Mouse (Mus musculus) E14TG2a.4 (cell line): ENCODE measurements at regions not wholly inside any gene's neighbourhood (a gene's known extent, or its start where the extent isn't known, plus 50 kb on each side); places are given as distances from the start of the nearest gene placed in this dataset.

Source experiments
- H3K27me3 ChIP-seq: 2 replicates; pipeline ENCODE4 v1.6.1; 2014; ENCODE audit warnings: low read length, control low read depth; ENCODE audit not compliant: insufficient read depth
- H3K36me3 ChIP-seq: 2 replicates; pipeline ENCODE4 v1.6.1; 2014; ENCODE audit warnings: low read length, control low read depth; ENCODE audit not compliant: insufficient read depth
- H3K4me1 ChIP-seq: replicated peaks from 2 replicates; pipeline ENCODE4 v1.6.1; 2014; ENCODE audit warnings: low read depth, low read length, control low read depth
- H3K4me3 ChIP-seq: replicated peaks from 2 replicates; pipeline ENCODE4 v1.5.1; 2014; ENCODE audit warnings: mild to moderate bottlenecking, low read length
- H3K9me3 ChIP-seq: 2 replicates; pipeline ENCODE4 v1.6.1; 2014; ENCODE audit warnings: low read length, control low read depth
- CTCF ChIP-seq: conservative IDR thresholded peaks from 2 replicates; pipeline ENCODE4 v1.5.1; 2014; ENCODE audit warnings: low read length
- NANOG ChIP-seq: IDR thresholded peaks from 2 replicates; pipeline ENCODE4 v1.6.1; 2014; ENCODE audit warnings: borderline replicate concordance, low read length, mixed read lengths
- POU5F1 ChIP-seq: IDR thresholded peaks from 2 replicates; pipeline ENCODE4 v1.6.1; 2014; ENCODE audit warnings: low read length, borderline replicate concordance

- H3K4me3 ChIP-seq = peak overlapping the region; percentile 5
- peaks cover 33% of the 10 kb centered on the region for H3K27me3 ChIP-seq
- H3K4me1 ChIP-seq = peaks cover 100% of the 10 kb centered on the region
- H3K36me3 ChIP-seq = no peaks in the 10 kb centered on the region
- H3K9me3 ChIP-seq = no peaks in the 10 kb centered on the region
- peak; percentile 45; the same call in 1 of the 2 replicates for TF ChIP-seq POU5F1
- TF ChIP-seq NANOG = no peak
- no peak for TF ChIP-seq CTCF
These were observed 469.2 kb downstream of the Vrk1 start for GRCm38 (mm10) chr12:106479067-106479877.

- no peaks in the 10 kb centered on the region for H3K9me3 ChIP-seq
- no peak for TF ChIP-seq NANOG
- TF ChIP-seq POU5F1 = no peak
- TF ChIP-seq CTCF = no peak
- H3K27me3 ChIP-seq = peaks cover 33% of the 10 kb centered on the region
- peak overlapping the region; percentile 5 for H3K4me3 ChIP-seq
- H3K36me3 ChIP-seq = no peaks in the 10 kb centered on the region
- H3K4me1 ChIP-seq = peaks cover 95% of the 10 kb centered on the region
These were observed 469.8 kb downstream of the Vrk1 start for GRCm38 (mm10) chr12:106479878-106480194.

DNA sequence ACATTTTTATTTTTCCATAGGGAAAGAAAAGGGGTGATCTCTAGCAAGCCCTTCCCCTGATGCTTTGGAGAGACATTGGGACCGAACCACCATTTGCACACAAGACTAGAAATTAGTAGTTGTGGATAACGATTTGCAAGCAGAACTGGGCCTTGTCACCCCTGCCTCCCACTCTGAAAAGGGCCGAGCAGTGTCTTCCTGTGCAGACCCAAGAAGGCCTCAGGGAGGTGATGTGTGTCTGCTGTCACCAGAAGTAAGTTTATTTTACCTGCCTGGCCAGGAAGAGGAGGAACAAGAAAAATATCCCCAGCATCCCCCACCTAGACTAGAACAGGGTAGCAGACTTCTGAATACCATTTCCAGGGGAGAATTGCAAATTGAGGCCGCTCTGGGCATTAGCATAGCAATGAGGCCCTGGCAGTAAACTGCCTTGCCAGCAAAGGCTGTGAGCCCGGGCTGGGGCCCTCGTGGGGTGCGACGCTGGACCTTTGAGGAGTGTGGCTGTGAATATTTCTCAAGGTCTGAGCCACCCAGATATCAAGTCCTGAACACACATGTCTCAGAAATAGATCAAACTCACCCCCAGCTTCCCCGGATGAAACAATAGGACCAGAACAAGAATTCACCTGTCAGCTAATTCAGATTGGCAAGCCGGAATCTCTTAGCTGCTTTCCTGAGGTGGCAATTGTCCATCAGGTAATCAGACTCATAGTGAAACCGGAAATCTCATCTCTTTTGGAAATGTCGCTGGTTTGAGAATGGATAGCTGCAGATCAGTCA, 470.4 kb downstream of the Vrk1 start:
- Histone ChIP-seq H3K4me1 (peaks cover 89% of the 10 kb centered on the region), H3K9me3 (no peaks in the 10 kb centered on the region), H3K27me3 (peaks cover 30% of the 10 kb centered on the region), H3K4me3 (no peak overlapping the region), H3K36me3 (no peaks in the 10 kb centered on the region)
- TF ChIP-seq CTCF = no peak
- TF ChIP-seq NANOG = no peak
- TF ChIP-seq POU5F1 = no peak

- no peaks in the 10 kb centered on the region for H3K36me3 ChIP-seq
- TF ChIP-seq NANOG (no peak), POU5F1 (no peak), CTCF (no peak)
- H3K9me3 ChIP-seq = no peaks in the 10 kb centered on the region
- H3K4me3 ChIP-seq = no peak overlapping the region
- H3K27me3 ChIP-seq = peaks cover 7% of the 10 kb centered on the region; the same call in 1 of the 2 replicates
- H3K4me1 ChIP-seq = no peaks in the 10 kb centered on the region
These were observed 491.7 kb downstream of the Vrk1 start for GRCm38 (mm10) chr12:106501622-106502327.

- no peaks in the 10 kb centered on the region for H3K36me3 ChIP-seq
- H3K4me3 ChIP-seq = no peak overlapping the region
- H3K9me3 ChIP-seq = peaks cover 7% of the 10 kb centered on the region
- H3K27me3 ChIP-seq = peaks cover 7% of the 10 kb centered on the region; the same call in 1 of the 2 replicates
- H3K4me1 ChIP-seq = no peaks in the 10 kb centered on the region
- TF ChIP-seq POU5F1 = no peak
- TF ChIP-seq CTCF = no peak
- no peak for TF ChIP-seq NANOG
These were observed 494.3 kb downstream of the Vrk1 start for GRCm38 (mm10) chr12:106504285-106504684.

DNA sequence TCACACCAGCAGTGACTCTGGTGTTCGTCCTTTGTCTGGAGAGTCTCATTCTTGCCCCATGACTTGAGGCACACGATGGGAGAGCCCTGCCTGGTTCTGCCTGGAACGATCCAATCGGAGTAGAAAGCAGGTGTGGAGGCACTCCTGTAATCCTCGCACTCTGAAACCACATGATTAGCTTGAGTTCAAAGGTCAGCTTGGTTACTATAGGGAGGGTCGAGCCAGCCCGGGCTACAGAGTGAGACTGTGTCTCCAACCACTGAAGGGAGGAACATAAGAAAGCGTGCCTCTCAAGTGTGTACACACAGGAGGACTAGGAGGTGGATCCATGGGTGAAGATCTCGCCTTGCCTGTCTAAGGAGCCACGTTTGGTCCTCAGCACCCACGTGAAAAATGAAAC, 504.0 kb downstream of the Vrk1 start:
- H3K4me3 ChIP-seq = no peak overlapping the region
- H3K27me3 ChIP-seq = peaks cover 34% of the 10 kb centered on the region
- no peak for TF ChIP-seq CTCF
- TF ChIP-seq NANOG = no peak
- TF ChIP-seq POU5F1 = no peak
- H3K36me3 ChIP-seq = no peaks in the 10 kb centered on the region
- H3K4me1 ChIP-seq = no peaks in the 10 kb centered on the region; the same call in 1 of the 2 replicates
- H3K9me3 ChIP-seq = no peaks in the 10 kb centered on the region

DNA sequence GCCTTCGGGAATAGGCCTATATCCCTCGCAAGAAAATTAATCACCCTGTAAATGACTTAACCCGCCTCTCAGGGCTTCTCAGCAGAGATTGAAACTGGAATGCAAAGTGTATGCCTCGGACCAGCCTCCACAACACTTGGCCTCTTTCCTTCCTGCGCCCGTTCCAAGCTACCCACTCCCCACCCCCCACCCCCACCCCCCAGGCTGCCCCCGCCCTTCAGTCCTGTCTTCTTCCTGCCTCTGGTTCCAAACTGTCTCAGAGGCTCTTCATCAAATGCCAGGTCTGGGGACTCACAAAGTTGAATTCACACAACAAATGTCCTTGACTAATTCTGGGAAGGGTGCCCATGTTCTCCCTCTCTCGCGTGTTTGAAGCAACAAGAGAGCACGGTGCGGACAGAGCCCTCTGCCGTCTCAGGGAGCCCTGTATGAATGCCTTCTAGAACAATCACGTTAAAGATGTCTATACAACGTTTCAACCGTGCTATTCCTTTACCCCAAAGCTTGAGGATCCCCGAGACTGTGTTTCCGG, 505.3 kb downstream of the Vrk1 start:
- H3K4me1 ChIP-seq = no peaks in the 10 kb centered on the region; the same call in 1 of the 2 replicates
- TF ChIP-seq CTCF (no peak), NANOG (no peak), POU5F1 (no peak)
- H3K4me3 ChIP-seq = no peak overlapping the region

DNA sequence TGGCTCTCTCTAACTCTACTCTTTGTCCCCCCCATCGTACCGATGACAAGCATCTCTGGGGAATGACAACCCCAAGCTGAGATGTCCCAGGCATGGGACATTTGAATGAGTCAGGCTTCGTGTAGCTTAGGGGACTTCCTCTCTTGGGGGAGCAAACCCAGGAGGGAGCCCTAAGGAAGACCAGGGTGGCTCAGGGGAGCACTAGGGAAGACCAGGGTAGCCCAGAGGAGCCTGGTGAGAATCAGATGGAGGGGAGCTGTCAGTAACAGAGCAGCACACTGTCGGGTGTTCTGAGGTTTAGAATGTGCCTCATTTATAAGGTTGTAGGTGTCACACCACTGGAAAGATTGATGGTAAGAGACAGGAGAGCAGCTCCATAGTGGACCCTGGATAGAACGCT, 509.1 kb downstream of the Vrk1 start:
- H3K4me1 ChIP-seq = no peaks in the 10 kb centered on the region; the same call in 1 of the 2 replicates
- no peak overlapping the region for H3K4me3 ChIP-seq
- TF ChIP-seq CTCF (no peak), NANOG (no peak), POU5F1 (no peak)
- H3K27me3 ChIP-seq = peaks cover 24% of the 10 kb centered on the region
- no peaks in the 10 kb centered on the region for H3K9me3 ChIP-seq
- no peaks in the 10 kb centered on the region for H3K36me3 ChIP-seq

More for the DNA sequence above, 505.3 kb downstream of the Vrk1 start:
- no peaks in the 10 kb centered on the region for H3K36me3 ChIP-seq
- peaks cover 38% of the 10 kb centered on the region for H3K27me3 ChIP-seq
- no peaks in the 10 kb centered on the region for H3K9me3 ChIP-seq
